Mouse (Mus musculus) heart, embryonic 11.5 days (tissue): ENCODE results near the gene Slfn4. TPM values are rescaled to one million over a fixed set of nuclear protein-coding genes. Genes with fewer than 3 reads are reported as not detected.
A peak's percentile ranks its signal among the peaks of the same experiment; 100 is the strongest.
"Not testable (repeated sequence)": the region's sequence is repeated elsewhere in the genome, so short reads cannot be mapped to it uniquely, and the experiment has no call there.

ENCODE experiments used
- ATAC-seq: fragments of 200-750 bp; cut with Nextera tagmentation; replicated peaks from 2 replicates; pipeline ENCODE4 v1.8.0; 2017; ENCODE audit warnings: moderate library complexity; ENCODE audit not compliant: insufficient number of reproducible peaks, low FRiP score, low TSS enrichment
- H3K27ac ChIP-seq: fragments of 300-500 bp; sonication (generic); 2 replicates; pipeline ENCODE4 v1.5.1; 2014; ENCODE audit warnings: mild to moderate bottlenecking, low read depth, low read length
- H3K27me3 ChIP-seq: fragments of 300-500 bp; sonication (generic); 2 replicates; pipeline ENCODE4 v1.6.1; 2014; ENCODE audit warnings: mild to moderate bottlenecking, low read length, mixed read lengths; ENCODE audit not compliant: control insufficient read depth, insufficient read depth
- H3K36me3 ChIP-seq: fragments of 300-500 bp; sonication (generic); 2 replicates; pipeline ENCODE4 v1.6.1; 2014; ENCODE audit warnings: mild to moderate bottlenecking, low read length, moderate library complexity, mixed read lengths; ENCODE audit not compliant: control insufficient read depth, insufficient read depth
- H3K4me1 ChIP-seq: fragments of 300-500 bp; sonication (generic); 2 replicates; pipeline ENCODE4 v1.6.1; 2014; ENCODE audit warnings: low read length; ENCODE audit not compliant: control insufficient read depth, insufficient read depth
- H3K4me2 ChIP-seq: fragments of 300-500 bp; sonication (generic); 2 replicates; pipeline ENCODE4 v1.6.1; 2014; ENCODE audit warnings: mild to moderate bottlenecking, moderate library complexity
- H3K4me3 ChIP-seq: fragments of 300-500 bp; sonication (generic); 2 replicates; pipeline ENCODE4 v1.5.1; 2014; ENCODE audit warnings: low read depth, low read length
- H3K9ac ChIP-seq: fragments of 300-500 bp; sonication (generic); 2 replicates; pipeline ENCODE4 v1.6.1; 2014; ENCODE audit warnings: mild to moderate bottlenecking, low read depth, low read length, moderate library complexity
- H3K9me3 ChIP-seq: fragments of 300-500 bp; sonication (generic); replicated peaks from 2 replicates; pipeline ENCODE4 v1.6.1; 2016; ENCODE audit warnings: low read length; ENCODE audit not compliant: control insufficient read depth
- WGBS: fragments of 180-500 bp; shearing (Covaris S2); extraction: QIAGEN DNeasy Blood & Tissue Kit; methylation state at CpG from one replicate; pipeline ENCODE4 v1.1.7; 2014; ENCODE audit not compliant: insufficient replicate concordance; 5-methylcytosine and 5-hydroxymethylcytosine counted together
- polyA plus RNA-seq: library from polyadenylated mRNA; unstranded; fragments of >200 nt; fragmentation: Nextera tagmentation; extraction: Ambion mirVana; gene quantifications from 2 replicates; pipeline ENCODE4 v1.2.1, GENCODE M21; 2014

The Slfn4 gene
- polyA plus RNA-seq: 0.06 TPM in 1 of 2 replicates, not detected in the other

- no peaks in the 10 kb centered on the region for H3K4me1 ChIP-seq
Observed at GRCm38 (mm10) chr11:83174948-83175539, at the start of gene Slfn4. Gene Slfn4 (plus strand): TSS chr11:83175186.

GRCm38 (mm10) chr11:83125633-83126032 lies 49.4 kb upstream of the Slfn4 start:
- H3K9me3 ChIP-seq, H3K4me3 ChIP-seq, H3K27ac ChIP-seq, H3K36me3 ChIP-seq, H3K4me2 ChIP-seq, H3K27me3 ChIP-seq, ATAC-seq, H3K4me1 ChIP-seq, H3K9ac ChIP-seq: not testable (repeated sequence)
- no CpG with 5 or more reads among the region's 1 CpGs for WGBS

More at GRCm38 (mm10) chr11:83174948-83175539, at the start of gene Slfn4:
- H3K9ac ChIP-seq: no peak within 1 kb of the TSS
- no peaks in the 10 kb centered on the region for H3K36me3 ChIP-seq
- H3K4me2 ChIP-seq: no peak within 1 kb of the TSS
- H3K27me3 ChIP-seq: no peaks in the 10 kb centered on the region
- no peak within 1 kb of the TSS for H3K27ac ChIP-seq
- WGBS: 77% methylated on average over 12 of the region's 12 CpGs
- no peak within 1 kb of the TSS for H3K4me3 ChIP-seq
- no peaks in the 10 kb centered on the region for H3K9me3 ChIP-seq
- no peak for ATAC-seq

- H3K27me3 ChIP-seq, H3K27ac ChIP-seq, H3K4me3 ChIP-seq, H3K4me1 ChIP-seq, H3K36me3 ChIP-seq, H3K9me3 ChIP-seq, H3K9ac ChIP-seq, ATAC-seq, H3K4me2 ChIP-seq: not testable (repeated sequence)
- 83% methylated on average over 1 of the region's 2 CpGs for WGBS
Observed at GRCm38 (mm10) chr11:83137253-83137652, 37.7 kb upstream of the Slfn4 start.

- not testable (repeated sequence) for H3K4me1 ChIP-seq, H3K4me3 ChIP-seq, H3K27me3 ChIP-seq, H3K36me3 ChIP-seq, H3K9me3 ChIP-seq, H3K27ac ChIP-seq, H3K9ac ChIP-seq, ATAC-seq, H3K4me2 ChIP-seq
- WGBS: no CpG with 5 or more reads among the region's 1 CpGs
Observed at GRCm38 (mm10) chr11:83148939-83149338, 26.0 kb upstream of the Slfn4 start.

GRCm38 (mm10) chr11:83191134-83191893 lies 16.3 kb downstream of the Slfn4 start, which contains the start of gene Slfn3:
Gene Slfn3 (plus strand): TSS chr11:83191330.
- Histone ChIP-seq H3K9me3 (no peaks in the 10 kb centered on the region), H3K36me3 (no peaks in the 10 kb centered on the region), H3K9ac (no peak within 1 kb of the TSS; the same call in 1 of the 2 replicates), H3K4me2 (peak within 1 kb of the TSS; percentile 25), H3K4me1 (no peaks in the 10 kb centered on the region), H3K4me3 (no peak within 1 kb of the TSS), H3K27ac (no peak within 1 kb of the TSS), H3K27me3 (no peaks in the 10 kb centered on the region)
- ATAC-seq: no peak
- 72% methylated on average over 12 of the region's 12 CpGs for WGBS

GRCm38 (mm10) chr11:83192001-83192400 lies 17.0 kb downstream of the Slfn4 start:
- Histone ChIP-seq H3K4me2 (no peak overlapping the region), H3K27me3 (no peaks in the 10 kb centered on the region), H3K4me1 (no peaks in the 10 kb centered on the region), H3K9me3 (no peaks in the 10 kb centered on the region), H3K27ac (no peak overlapping the region), H3K36me3 (no peaks in the 10 kb centered on the region), H3K4me3 (no peak overlapping the region), H3K9ac (no peak overlapping the region)
- WGBS: 51% methylated on average over 3 of the region's 3 CpGs
- no peak for ATAC-seq

- no peaks in the 10 kb centered on the region for H3K9me3 ChIP-seq
- H3K36me3 ChIP-seq: no peaks in the 10 kb centered on the region
- no peak overlapping the region for H3K4me3 ChIP-seq
- no peaks in the 10 kb centered on the region for H3K27me3 ChIP-seq
- H3K27ac ChIP-seq: no peak overlapping the region
- no peaks in the 10 kb centered on the region for H3K4me1 ChIP-seq
- H3K9ac ChIP-seq: no peak overlapping the region
- no peak for ATAC-seq
- H3K4me2 ChIP-seq: no peak overlapping the region
Observed at GRCm38 (mm10) chr11:83205002-83205401, 30.0 kb downstream of the Slfn4 start.

GRCm38 (mm10) chr11:83216119-83216518 lies 41.1 kb downstream of the Slfn4 start:
- H3K4me2 ChIP-seq: no peak overlapping the region
- no peak for ATAC-seq
- H3K4me3 ChIP-seq: no peak overlapping the region
- WGBS: 62% methylated on average over 1 of the region's 1 CpGs
- H3K9ac ChIP-seq: no peak overlapping the region
- no peak overlapping the region for H3K27ac ChIP-seq
- no peaks in the 10 kb centered on the region for H3K27me3 ChIP-seq
- no peaks in the 10 kb centered on the region for H3K36me3 ChIP-seq
- H3K4me1 ChIP-seq: no peaks in the 10 kb centered on the region
- H3K9me3 ChIP-seq: no peaks in the 10 kb centered on the region
